ENCODE assay signal across 17 mouse cellular contexts in genomic region chr5:119213196-119213595, GRCm38 (mm10).
DNase-seq lines count a peak whose midpoint lies in the region; ATAC-seq and TF ChIP-seq lines count a peak whose summit lies in the region.
"Had no signal": no experiment of that assay in that cellular context is flagged by ENCODE, and none has a peak within 500 bp of the region (broad histone marks: within the 10 kb centered on the region; RNA-seq: fewer than 3 reads in every experiment).

No protein-coding gene starts in this region.

- H3K4me2 ChIP-seq in heart, postnatal 0 days (ENCODE audit: low read depth, low read length), result no peak overlapping the region
- H3K4me2 ChIP-seq: forebrain, embryonic 13.5 days; hindbrain, embryonic 15.5 days; limb, embryonic 13.5 days; liver, embryonic 15.5 days had no signal

- no peak for TF ChIP-seq POLR2A in cerebellum, adult 2 months (IDR thresholded peaks at IDR 0.05; ENCODE audit: borderline replicate concordance, insufficient read depth, low read length)

- H3K4me1 ChIP-seq in heart, postnatal 0 days (ENCODE audit: control insufficient read depth, insufficient read depth), result no peaks in the 10 kb centered on the region
- H3K4me1 ChIP-seq in cerebellum, adult 2 months (ENCODE audit: control insufficient read depth, insufficient read depth, low read length), result no peaks in the 10 kb centered on the region
- H3K4me1 ChIP-seq: forebrain, embryonic 13.5 days; heart, embryonic 10.5 days; liver, embryonic 15.5 days had no signal

- no peak for TF ChIP-seq CTCF in heart, postnatal 0 days (IDR thresholded peaks at IDR 0.05; ENCODE audit: low read depth)
- no peak for TF ChIP-seq CTCF in cerebellum, adult 2 months (IDR thresholded peaks at IDR 0.05; ENCODE audit: borderline replicate concordance, insufficient read depth, low read depth, low read length)

- TF ChIP-seq EP300 in heart, postnatal 0 days (IDR thresholded peaks at IDR 0.05; ENCODE audit: low read depth), result no peak

- H3K27me3 ChIP-seq in heart, postnatal 0 days (ENCODE audit: control insufficient read depth, insufficient read depth, low read length), result no peaks in the 10 kb centered on the region
- H3K27me3 ChIP-seq in cerebellum, adult 2 months (ENCODE audit: control insufficient read depth, insufficient read depth, low read length), result no peaks in the 10 kb centered on the region
- H3K27me3 ChIP-seq: forebrain, embryonic 13.5 days; hindbrain, embryonic 15.5 days; liver, embryonic 15.5 days had no signal

- H3K4me3 ChIP-seq in heart, postnatal 0 days (ENCODE audit: low read depth, low read length), result no peak overlapping the region
- no peak overlapping the region for H3K4me3 ChIP-seq in cerebellum, adult 2 months (replicated peaks; ENCODE audit: insufficient read depth, low read depth, low read length)
- H3K4me3 ChIP-seq: forebrain, embryonic 13.5 days; heart, embryonic 10.5 days; hindbrain, embryonic 15.5 days; limb, embryonic 13.5 days; liver, embryonic 15.5 days had no signal

- intact Hi-C loops in left cerebral cortex, postnatal 14 days (cut with DNase I), result no loop called here

- H3K9me3 ChIP-seq in heart, postnatal 0 days (replicated peaks; ENCODE audit: control insufficient read depth, low read length), result peaks cover 8% of the 10 kb centered on the region
- H3K9me3 ChIP-seq: hindbrain, embryonic 15.5 days; liver, embryonic 15.5 days had no signal

- WGBS in heart, postnatal 0 days, result 34% methylated on average over 4 of the region's 4 CpGs
- WGBS in cerebellum, adult 2 months, result 63% methylated on average over 4 of the region's 4 CpGs

- H3K9ac ChIP-seq in heart, postnatal 0 days (replicated peaks; ENCODE audit: low read depth, low read length), result no peak overlapping the region
- H3K9ac ChIP-seq: forebrain, embryonic 13.5 days; hindbrain, embryonic 15.5 days; limb, embryonic 13.5 days; liver, embryonic 15.5 days had no signal

- no peak for ATAC-seq in heart, postnatal 0 days (ENCODE audit: insufficient read depth, low read depth)
- ATAC-seq: forebrain, embryonic 13.5 days; midbrain, embryonic 16.5 days had no signal

- H3K27ac ChIP-seq in heart, postnatal 0 days (ENCODE audit: low read depth), result no peak overlapping the region
- no peak overlapping the region for H3K27ac ChIP-seq in cerebellum, adult 2 months (ENCODE audit: insufficient read depth, low read length)
- H3K27ac ChIP-seq: forebrain, embryonic 13.5 days; heart, embryonic 10.5 days; hindbrain, embryonic 15.5 days; limb, embryonic 13.5 days; liver, embryonic 15.5 days had no signal

- no peaks in the 10 kb centered on the region for H3K36me3 ChIP-seq in heart, postnatal 0 days (replicated peaks; ENCODE audit: control insufficient read depth, insufficient read depth, low read length)
- H3K36me3 ChIP-seq: heart, embryonic 10.5 days; hindbrain, embryonic 15.5 days; limb, embryonic 13.5 days; liver, embryonic 15.5 days had no signal

- peak; percentile 8 for DNase-seq in heart, postnatal 0 days (ENCODE audit: low spot score)
- no peak for DNase-seq in heart, adult 8-10 months (ENCODE audit: low spot score)
- peak; percentile 10 for DNase-seq in urinary bladder, postnatal 14 days (ENCODE audit: low spot score)
- DNase-seq in urinary bladder, postnatal 4 days (ENCODE audit: low spot score in 2 of 2), result no peak
- peak; percentile 23 to 57 for DNase-seq in left cerebral cortex, postnatal 14 days (ENCODE audit: low spot score in 2 of 2)
- no peak for DNase-seq in cerebellum, adult 2 months
- no peak for DNase-seq in embryo, embryonic 9.5 days (ENCODE audit: extremely low spot score)
- DNase-seq: cerebellum, postnatal 36 days; gastrocnemius, postnatal 10 days; kidney, adult 11 months; kidney, postnatal 14 days had no signal

Comparison
In these comparisons a context has a peak if more than half of its experiments do, and no peak if none do; other contexts are left out.
1. DNase-seq: peak in heart, postnatal 0 days (single experiment), urinary bladder, postnatal 14 days (single experiment) and left cerebral cortex, postnatal 14 days (2 of 2); none in heart, adult 8-10 months (single experiment), urinary bladder, postnatal 4 days (0 of 2), cerebellum, adult 2 months (0 of 2) and embryo, embryonic 9.5 days (single experiment).